Comparison of ENCODE assay signal across 8 mouse cellular contexts in the genomic region with DNA sequence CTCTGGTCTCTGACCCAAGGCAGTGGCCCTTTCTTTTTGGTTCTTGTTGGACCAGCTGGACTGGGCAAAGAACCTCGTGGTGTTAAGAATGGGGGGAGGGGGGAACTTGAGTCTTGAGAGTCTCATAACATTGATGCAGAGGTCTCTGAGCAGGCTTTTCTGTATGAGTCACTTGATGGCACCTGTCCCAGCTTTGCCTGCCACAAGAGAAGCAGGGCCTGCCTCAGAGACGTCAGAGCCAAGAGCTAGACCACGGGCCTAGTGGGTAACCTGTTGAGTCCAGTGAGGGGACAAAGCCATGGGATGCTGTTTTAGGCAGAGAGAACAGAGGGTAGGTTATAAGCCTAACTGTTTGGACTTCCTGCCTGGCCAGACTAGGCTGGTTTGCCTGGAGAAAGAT. TPM values are rescaled to one million over a fixed set of nuclear protein-coding genes. Genes with fewer than 3 reads are reported as not detected.
DNase-seq lines count a peak whose midpoint lies in the region; ATAC-seq and TF ChIP-seq lines count a peak whose summit lies in the region.

No protein-coding gene starts in this region.

- TF ChIP-seq EP300 in MEL (IDR thresholded peaks at IDR 0.05; ENCODE audit: low read depth in 1 of 2, low read length in 2 of 2) = peak; percentile 13 to 40; a peak in 1 of 4 replicates

- peak overlapping the region; percentile 87 for H3K4me2 ChIP-seq in embryonic facial prominence, embryonic 11.5 days (ENCODE audit: low read depth, low read length)
- H3K4me2 ChIP-seq in lung, embryonic 14.5 days = peak overlapping the region; percentile 90
- peak overlapping the region; percentile 97 for H3K4me2 ChIP-seq in stomach, embryonic 16.5 days (ENCODE audit: low read depth, low read length)

- TF ChIP-seq RAD21 in MEL (IDR thresholded peaks at IDR 0.05; ENCODE audit: low read depth, low read length) = no peak

- peak overlapping the region; percentile 66 for H3K9ac ChIP-seq in MEL (ENCODE audit: control insufficient read depth, low read depth, low read length, poor library complexity, severe bottlenecking)
- H3K9ac ChIP-seq in embryonic facial prominence, embryonic 11.5 days (replicated peaks; ENCODE audit: low read length) = peak overlapping the region; percentile 61
- peak overlapping the region; percentile 83 for H3K9ac ChIP-seq in lung, embryonic 14.5 days
- H3K9ac ChIP-seq in stomach, embryonic 16.5 days (ENCODE audit: low read length) = peak overlapping the region; percentile 98

- peak overlapping the region; percentile 50 for H3K27ac ChIP-seq in MEL (ENCODE audit: control insufficient read depth, low read depth, low read length)
- no peak overlapping the region for H3K27ac ChIP-seq in embryonic facial prominence, embryonic 11.5 days (replicated peaks; ENCODE audit: low read depth, low read length)
- H3K27ac ChIP-seq in hindbrain, embryonic 10.5 days = peak overlapping the region; percentile 99
- peak overlapping the region; percentile 19 for H3K27ac ChIP-seq in lung, embryonic 14.5 days (ENCODE audit: low read depth)
- peak overlapping the region; percentile 99 for H3K27ac ChIP-seq in stomach, embryonic 16.5 days (ENCODE audit: low read length)

- no peaks in the 10 kb centered on the region for H3K27me3 ChIP-seq in MEL (ENCODE audit: control insufficient read depth in 1 of 2, insufficient read depth in 2 of 2, low read length in 2 of 2)
- no peaks in the 10 kb centered on the region for H3K27me3 ChIP-seq in embryonic facial prominence, embryonic 11.5 days (ENCODE audit: control insufficient read depth, insufficient read depth, low read length)
- no peaks in the 10 kb centered on the region for H3K27me3 ChIP-seq in hindbrain, embryonic 10.5 days (ENCODE audit: insufficient read depth, poor library complexity, severe bottlenecking)
- no peaks in the 10 kb centered on the region for H3K27me3 ChIP-seq in lung, embryonic 14.5 days (ENCODE audit: insufficient read depth, low read length)
- no peaks in the 10 kb centered on the region for H3K27me3 ChIP-seq in stomach, embryonic 16.5 days (ENCODE audit: control insufficient read depth, insufficient read depth, low read length)

- H3K79me2 ChIP-seq in MEL (ENCODE audit: control insufficient read depth, insufficient read depth, low read length, poor library complexity) = peaks cover 61% of the 10 kb centered on the region

- peak; percentile 96 for DNase-seq in heart, adult 11 months
- no peak for DNase-seq in heart, postnatal 25 days (ENCODE audit: low spot score)
- DNase-seq in MEL (ENCODE audit: low read depth, low spot score) = peak; percentile 84
- no peak for DNase-seq in embryonic facial prominence, embryonic 11.5 days (ENCODE audit: low spot score)
- no peak for DNase-seq in hindbrain, embryonic 10.5 days (ENCODE audit: low spot score)
- peak; percentile 46 for DNase-seq in lung, embryonic 14.5 days
- DNase-seq in ovary, adult 18-20 months (ENCODE audit: low spot score) = no peak

- ATAC-seq in embryonic facial prominence, embryonic 11.5 days (replicated peaks; ENCODE audit: insufficient number of reproducible peaks, low FRiP score, low TSS enrichment, low read depth) = no peak
- ATAC-seq in lung, embryonic 14.5 days (ENCODE audit: insufficient read depth) = no peak
- no peak for ATAC-seq in stomach, embryonic 16.5 days (ENCODE audit: insufficient read depth, low FRiP score)

- H3K4me1 ChIP-seq in MEL (ENCODE audit: control insufficient read depth in 1 of 2, insufficient read depth in 2 of 2, low read length in 2 of 2) = peaks cover 5 to 64% of the 10 kb centered on the region in 2 experiments
- H3K4me1 ChIP-seq in embryonic facial prominence, embryonic 11.5 days (ENCODE audit: control insufficient read depth, insufficient read depth, low read length) = peaks cover 13% of the 10 kb centered on the region
- peaks cover 79% of the 10 kb centered on the region for H3K4me1 ChIP-seq in hindbrain, embryonic 10.5 days (replicated peaks)
- peaks cover 37% of the 10 kb centered on the region for H3K4me1 ChIP-seq in lung, embryonic 14.5 days (ENCODE audit: insufficient read depth)
- peaks cover 45% of the 10 kb centered on the region for H3K4me1 ChIP-seq in stomach, embryonic 16.5 days (ENCODE audit: control insufficient read depth, insufficient read depth, low read length)

- no peak for TF ChIP-seq POLR2A in MEL (IDR thresholded peaks at IDR 0.05; ENCODE audit: control insufficient read depth in 1 of 2, insufficient read depth in 1 of 2, low read depth in 1 of 2, low read length in 2 of 2, poor library complexity in 1 of 2)

- H3K36me3 ChIP-seq in MEL (ENCODE audit: control insufficient read depth in 1 of 2, insufficient read depth in 2 of 2, low read length in 2 of 2) = peaks cover 35 to 55% of the 10 kb centered on the region in 2 experiments
- peaks cover 22% of the 10 kb centered on the region for H3K36me3 ChIP-seq in embryonic facial prominence, embryonic 11.5 days (replicated peaks; ENCODE audit: control insufficient read depth, insufficient read depth, low read depth, low read length)
- peaks cover 55% of the 10 kb centered on the region for H3K36me3 ChIP-seq in hindbrain, embryonic 10.5 days
- H3K36me3 ChIP-seq in lung, embryonic 14.5 days (ENCODE audit: insufficient read depth) = peaks cover 54% of the 10 kb centered on the region
- H3K36me3 ChIP-seq in stomach, embryonic 16.5 days (ENCODE audit: control insufficient read depth, insufficient read depth, low read length) = peaks cover 15% of the 10 kb centered on the region

- intact Hi-C loops in heart, postnatal 25 days (cut with DNase I) = loop anchor here (1.0 to 10.0 kb wide), 3 partner anchors 50 to 130 kb away; no protein-coding TSS in a partner anchor

- TF ChIP-seq CTCF in MEL (IDR thresholded peaks at IDR 0.05 in 2 of 3, conservative IDR thresholded peaks at IDR 0.05 in 1 of 3; ENCODE audit: control insufficient read depth in 1 of 3, insufficient read depth in 1 of 3, low read depth in 2 of 3, low read length in 3 of 3, poor library complexity in 1 of 3, severe bottlenecking in 1 of 3) = no peak
- no peak for TF ChIP-seq CTCF in lung, embryonic 14.5 days (IDR thresholded peaks at IDR 0.05; ENCODE audit: low read depth)

- H3K9me3 ChIP-seq in MEL (replicated peaks; ENCODE audit: insufficient read depth, low read length) = no peaks in the 10 kb centered on the region
- H3K9me3 ChIP-seq in embryonic facial prominence, embryonic 11.5 days (replicated peaks; ENCODE audit: control insufficient read depth, low read length) = no peaks in the 10 kb centered on the region
- H3K9me3 ChIP-seq in hindbrain, embryonic 10.5 days = no peaks in the 10 kb centered on the region
- no peaks in the 10 kb centered on the region for H3K9me3 ChIP-seq in lung, embryonic 14.5 days (ENCODE audit: low read depth, low read length)
- no peaks in the 10 kb centered on the region for H3K9me3 ChIP-seq in stomach, embryonic 16.5 days (replicated peaks; ENCODE audit: control insufficient read depth, low read length)

- H3K4me3 ChIP-seq in MEL (ENCODE audit: control insufficient read depth in 1 of 2, insufficient read depth in 1 of 2, low read depth in 2 of 2, low read length in 2 of 2) = peak overlapping the region; percentile 74 to 80
- peak overlapping the region; percentile 86 for H3K4me3 ChIP-seq in embryonic facial prominence, embryonic 11.5 days (ENCODE audit: low read depth, low read length)
- H3K4me3 ChIP-seq in hindbrain, embryonic 10.5 days = peak overlapping the region; percentile 94
- peak overlapping the region; percentile 81 for H3K4me3 ChIP-seq in lung, embryonic 14.5 days (ENCODE audit: low read depth, low read length)
- peak overlapping the region; percentile 93 for H3K4me3 ChIP-seq in stomach, embryonic 16.5 days (replicated peaks; ENCODE audit: low read length)

- 17% methylated on average over 3 of the region's 3 CpGs for whole genome bisulfite sequencing in embryonic facial prominence, embryonic 11.5 days
- 16% methylated on average over 3 of the region's 3 CpGs for WGBS in hindbrain, embryonic 10.5 days
- WGBS in lung, embryonic 14.5 days = 6% methylated on average over 3 of the region's 3 CpGs
- 4% methylated on average over 3 of the region's 3 CpGs for WGBS in stomach, embryonic 16.5 days

TF ChIP-seq in MEL, 35 proteins besides CTCF, POLR2A, EP300 and RAD21 (continues in another document):
- peak; percentile 38; the same call in 1 of the 2 replicates for TF ChIP-seq E2F4 (IDR thresholded peaks at IDR 0.05; ENCODE audit: borderline replicate concordance, low read depth, low read length)
- no peak; the same call in 1 of the 2 replicates for TF ChIP-seq MAZ (IDR thresholded peaks at IDR 0.05; ENCODE audit: low read depth, low read length)
- peak; percentile 72; the same call in 1 of the 2 replicates for TF ChIP-seq MAX (IDR thresholded peaks at IDR 0.05; ENCODE audit: low read length)
- peak; percentile 3; the same call in 1 of the 2 replicates for TF ChIP-seq POLR2AphosphoS2 (IDR thresholded peaks at IDR 0.05; ENCODE audit: low read length)
- peak; percentile 21 for TF ChIP-seq ZMIZ1 (IDR thresholded peaks at IDR 0.05; ENCODE audit: low read depth, low read length)
- TF ChIP-seq MYC (IDR thresholded peaks at IDR 0.05; ENCODE audit: low read depth, low read length) = peak; percentile 13; the same call in 1 of the 2 replicates
- TF ChIP-seq ETS1 (IDR thresholded peaks at IDR 0.05; ENCODE audit: low read depth, low read length) = peak; percentile 53
- peak; percentile 68; the same call in 1 of the 2 replicates for TF ChIP-seq JUND (IDR thresholded peaks at IDR 0.05; ENCODE audit: low read depth, low read length)

RNA-seq across cellular contexts. Expression of a gene that starts 1.8 kb away (rescaled TPM):
- total RNA-seq in heart, postnatal 25 days (2021) = 10 to 100 TPM; 12.5 to 13.1 TPM
- total RNA-seq in MEL (2012; rRNA removed) = 392 and 554 TPM in 2 replicates
- 100 to 1,000 TPM in 1 of 2 experiments, 10 to 100 TPM in 1; 47.4 to 593 TPM for polyA plus RNA-seq in MEL (2012; ENCODE audit: insufficient read depth in 1 of 2, insufficient read length in 2 of 2, low read depth in 1 of 2, low replicate concordance in 2 of 2, missing spikeins in 1 of 2)
- polyA plus RNA-seq in embryonic facial prominence, embryonic 11.5 days (2014; fragmentation: Nextera tagmentation; extraction: Ambion mirVana) = 298 and 305 TPM in 2 replicates
- 333 and 352 TPM in 2 replicates for polyA plus RNA-seq in hindbrain, embryonic 10.5 days (2016; fragmentation: Nextera tagmentation; extraction: Ambion mirVana)
- 248 and 257 TPM in 2 replicates for polyA plus RNA-seq in lung, embryonic 14.5 days (2014; fragmentation: Nextera tagmentation; extraction: Ambion mirVana)
- polyA plus RNA-seq in stomach, embryonic 16.5 days (2015; fragmentation: Nextera tagmentation; extraction: Ambion mirVana) = 329 and 336 TPM in 2 replicates

RNA-seq across cellular contexts. Expression of a gene that starts 37.6 kb away (rescaled TPM):
- 1 to 10 TPM; 6.5 to 9.2 TPM for total RNA-seq in heart, postnatal 25 days (2021)
- 0.16 and 0.31 TPM in 2 replicates for total RNA-seq in MEL (2012; rRNA removed)
- under 1 TPM in 1 of 2 experiments, not detected in 1; 0.36 TPM for polyA plus RNA-seq in MEL (2012; ENCODE audit: insufficient read depth in 1 of 2, insufficient read length in 2 of 2, low read depth in 1 of 2, low replicate concordance in 2 of 2, missing spikeins in 1 of 2)
- polyA plus RNA-seq in embryonic facial prominence, embryonic 11.5 days (2014; fragmentation: Nextera tagmentation; extraction: Ambion mirVana) = not detected in 2 replicates
- polyA plus RNA-seq in hindbrain, embryonic 10.5 days (2016; fragmentation: Nextera tagmentation; extraction: Ambion mirVana) = 0.09 TPM in 1 of 2 replicates, not detected in the other
- polyA plus RNA-seq in lung, embryonic 14.5 days (2014; fragmentation: Nextera tagmentation; extraction: Ambion mirVana) = 0.15 TPM in 1 of 2 replicates, not detected in the other
- 0.14 and 0.39 TPM in 2 replicates for polyA plus RNA-seq in stomach, embryonic 16.5 days (2015; fragmentation: Nextera tagmentation; extraction: Ambion mirVana)

Comparison
In these comparisons a context has a peak if more than half of its experiments do, and no peak if none do; other contexts are left out.
1. DNase-seq: peak in heart, adult 11 months (single experiment), MEL (single experiment) and lung, embryonic 14.5 days (single experiment); none in heart, postnatal 25 days (single experiment), embryonic facial prominence, embryonic 11.5 days (single experiment), hindbrain, embryonic 10.5 days (single experiment) and ovary, adult 18-20 months (single experiment).
2. Peak in every context shown above with its lines, with median percentiles within 50 percentile points of each other: H3K4me3 ChIP-seq, H3K9ac ChIP-seq and H3K4me2 ChIP-seq.